Mouse (Mus musculus): Measurements from ENCODE around the gene St7. TPM values are rescaled to one million over a fixed set of nuclear protein-coding genes. Genes with fewer than 3 reads are reported as not detected.

The St7 gene
- polyA plus RNA-seq, 1 experiment, result 8.6 TPM

DNA sequence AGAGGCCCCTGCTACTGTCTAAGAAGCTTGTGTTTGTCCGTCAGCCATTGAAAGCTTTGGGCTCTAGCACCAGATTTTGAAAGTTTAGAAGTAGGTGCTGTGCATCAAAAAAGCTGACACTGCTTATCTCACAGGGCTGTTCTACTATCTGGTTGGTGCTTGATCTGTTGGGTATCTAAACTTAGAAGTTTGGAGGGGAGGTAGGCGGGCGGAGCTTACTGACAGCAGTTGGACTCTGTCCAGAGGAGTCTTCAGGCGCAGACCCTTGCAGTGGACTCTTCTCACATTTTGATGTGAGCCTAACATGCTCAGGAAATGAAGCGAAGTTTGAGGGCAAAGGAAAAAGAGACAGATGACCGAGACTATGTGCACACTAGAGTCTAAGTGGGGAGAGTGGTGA lies 48.9 kb downstream of the St7 start:
- Histone ChIP-seq H3K4me3 (ENCODE audit: control insufficient read depth, insufficient read depth, low read length) (no peak overlapping the region), H3K27ac (ENCODE audit: control insufficient read depth, insufficient read depth, low read length) (no peak overlapping the region), H3K4me1 (replicated peaks; ENCODE audit: control insufficient read depth, insufficient read depth, low read length) (0 out of 2 replicates have a peak, but pooled peaks cover 2% of the 10 kb centered on the region), H3K27me3 (ENCODE audit: control insufficient read depth, insufficient read depth, low read length) (no peaks in the 10 kb centered on the region), H3K36me3 (ENCODE audit: control insufficient read depth, insufficient read depth, low read length) (no peaks in the 10 kb centered on the region)
- TF ChIP-seq CTCF (IDR thresholded peaks at IDR 0.05; ENCODE audit: borderline replicate concordance, control insufficient read depth, extremely low read depth, insufficient read depth, low read length, poor library complexity) (no peak), POLR2A (IDR thresholded peaks at IDR 0.05; ENCODE audit: control insufficient read depth, extremely low read depth, insufficient read depth, low read length, poor library complexity) (no peak)
- 76% methylated on average over 6 of the region's 6 CpGs for WGBS
- no peak for DNase-seq

DNA sequence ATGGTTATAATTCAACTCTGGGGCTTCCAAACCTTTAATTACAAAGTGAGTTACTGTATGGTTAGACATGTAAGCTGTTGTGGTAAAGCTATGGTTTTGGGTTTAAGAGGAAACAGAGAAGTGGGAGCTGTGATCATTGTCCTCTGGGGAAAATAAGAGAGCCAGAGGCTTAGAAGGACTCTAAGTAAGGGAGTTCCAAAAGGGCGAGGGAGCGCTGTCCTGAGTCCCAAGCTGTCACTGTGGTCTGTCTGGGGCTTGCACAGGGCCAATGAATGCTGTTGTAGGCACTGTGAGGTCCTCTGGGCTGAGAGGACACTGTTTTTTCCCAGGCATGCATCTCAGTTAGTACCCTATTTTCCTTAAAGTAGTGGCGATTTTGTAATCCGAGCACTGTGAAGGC lies 49.5 kb downstream of the St7 start:
- 79% methylated on average over 4 of the region's 4 CpGs for WGBS
- no peaks in the 10 kb centered on the region for H3K27me3 ChIP-seq (ENCODE audit: control insufficient read depth, insufficient read depth, low read length)
- no peak overlapping the region for H3K27ac ChIP-seq (ENCODE audit: control insufficient read depth, insufficient read depth, low read length)
- DNase-seq, result no peak
- TF ChIP-seq CTCF (IDR thresholded peaks at IDR 0.05; ENCODE audit: borderline replicate concordance, control insufficient read depth, extremely low read depth, insufficient read depth, low read length, poor library complexity) (no peak), POLR2A (IDR thresholded peaks at IDR 0.05; ENCODE audit: control insufficient read depth, extremely low read depth, insufficient read depth, low read length, poor library complexity) (no peak)
- 0 out of 2 replicates have a peak, but pooled peaks cover 2% of the 10 kb centered on the region for H3K4me1 ChIP-seq (replicated peaks; ENCODE audit: control insufficient read depth, insufficient read depth, low read length)
- no peaks in the 10 kb centered on the region for H3K36me3 ChIP-seq (ENCODE audit: control insufficient read depth, insufficient read depth, low read length)
- no peak overlapping the region for H3K4me3 ChIP-seq (ENCODE audit: control insufficient read depth, insufficient read depth, low read length)

DNA sequence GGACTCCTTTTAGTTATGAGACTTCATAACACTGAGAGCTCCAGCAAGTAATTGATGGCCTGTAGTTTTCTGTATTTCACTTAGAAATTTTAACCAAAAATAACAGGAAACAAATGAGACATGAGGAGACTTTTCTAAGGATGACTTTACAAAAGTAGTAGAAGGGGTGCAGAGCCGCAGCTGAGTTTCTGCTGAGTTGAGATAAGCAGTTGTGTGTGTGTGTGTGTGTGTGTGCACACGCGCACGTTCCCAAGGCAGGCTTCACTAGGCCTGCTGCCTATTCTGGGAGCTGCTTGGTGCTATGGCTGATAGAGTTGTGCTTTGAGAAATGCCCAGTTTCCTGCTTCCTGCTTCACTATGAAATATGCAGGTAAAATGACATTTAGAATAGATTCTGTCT lies 50.6 kb downstream of the St7 start:
- Histone ChIP-seq H3K4me3 (ENCODE audit: control insufficient read depth, insufficient read depth, low read length) (no peak overlapping the region), H3K27me3 (ENCODE audit: control insufficient read depth, insufficient read depth, low read length) (no peaks in the 10 kb centered on the region), H3K4me1 (replicated peaks; ENCODE audit: control insufficient read depth, insufficient read depth, low read length) (0 out of 2 replicates have a peak, but pooled peaks cover 2% of the 10 kb centered on the region), H3K36me3 (ENCODE audit: control insufficient read depth, insufficient read depth, low read length) (no peaks in the 10 kb centered on the region), H3K27ac (ENCODE audit: control insufficient read depth, insufficient read depth, low read length) (no peak overlapping the region)
- DNase-seq, result no peak
- WGBS, result 38% methylated on average over 4 of the region's 4 CpGs
- TF ChIP-seq POLR2A (IDR thresholded peaks at IDR 0.05; ENCODE audit: control insufficient read depth, extremely low read depth, insufficient read depth, low read length, poor library complexity) (no peak), CTCF (IDR thresholded peaks at IDR 0.05; ENCODE audit: borderline replicate concordance, control insufficient read depth, extremely low read depth, insufficient read depth, low read length, poor library complexity) (no peak)

GRCm38 (mm10) chr6:17747724-17748123 lies 55.0 kb downstream of the St7 start:
- H3K36me3 ChIP-seq (ENCODE audit: control insufficient read depth, insufficient read depth, low read length), result no peaks in the 10 kb centered on the region

GRCm38 (mm10) chr6:17748866-17749582 lies 56.3 kb downstream of the St7 start:
- 5% methylated on average over 18 of the region's 18 CpGs for WGBS
- Histone ChIP-seq H3K36me3 (ENCODE audit: control insufficient read depth, insufficient read depth, low read length) (no peaks in the 10 kb centered on the region), H3K4me3 (ENCODE audit: control insufficient read depth, insufficient read depth, low read length) (peak overlapping the region; percentile 6; the same call in 1 of the 2 replicates), H3K4me1 (replicated peaks; ENCODE audit: control insufficient read depth, insufficient read depth, low read length) (peaks cover 2% of the 10 kb centered on the region; the same call in 1 of the 2 replicates), H3K27me3 (ENCODE audit: control insufficient read depth, insufficient read depth, low read length) (no peaks in the 10 kb centered on the region), H3K27ac (ENCODE audit: control insufficient read depth, insufficient read depth, low read length) (no peak overlapping the region)
- peak; percentile 50 for DNase-seq
- TF ChIP-seq POLR2A (IDR thresholded peaks at IDR 0.05; ENCODE audit: control insufficient read depth, extremely low read depth, insufficient read depth, low read length, poor library complexity) (no peak), CTCF (IDR thresholded peaks at IDR 0.05; ENCODE audit: borderline replicate concordance, control insufficient read depth, extremely low read depth, insufficient read depth, low read length, poor library complexity) (no peak)

More at GRCm38 (mm10) chr6:17747724-17748123, 55.0 kb downstream of the St7 start:
- H3K27ac ChIP-seq (ENCODE audit: control insufficient read depth, insufficient read depth, low read length), result no peak overlapping the region
- H3K4me1 ChIP-seq (replicated peaks; ENCODE audit: control insufficient read depth, insufficient read depth, low read length), result peaks cover 4% of the 10 kb centered on the region; the same call in 1 of the 2 replicates
- no peak for DNase-seq
- no peak overlapping the region for H3K4me3 ChIP-seq (ENCODE audit: control insufficient read depth, insufficient read depth, low read length)
- no peaks in the 10 kb centered on the region for H3K27me3 ChIP-seq (ENCODE audit: control insufficient read depth, insufficient read depth, low read length)
- TF ChIP-seq CTCF (IDR thresholded peaks at IDR 0.05; ENCODE audit: borderline replicate concordance, control insufficient read depth, extremely low read depth, insufficient read depth, low read length, poor library complexity) (no peak), POLR2A (IDR thresholded peaks at IDR 0.05; ENCODE audit: control insufficient read depth, extremely low read depth, insufficient read depth, low read length, poor library complexity) (no peak)
- 97% methylated on average over 13 of the region's 13 CpGs for WGBS

DNA sequence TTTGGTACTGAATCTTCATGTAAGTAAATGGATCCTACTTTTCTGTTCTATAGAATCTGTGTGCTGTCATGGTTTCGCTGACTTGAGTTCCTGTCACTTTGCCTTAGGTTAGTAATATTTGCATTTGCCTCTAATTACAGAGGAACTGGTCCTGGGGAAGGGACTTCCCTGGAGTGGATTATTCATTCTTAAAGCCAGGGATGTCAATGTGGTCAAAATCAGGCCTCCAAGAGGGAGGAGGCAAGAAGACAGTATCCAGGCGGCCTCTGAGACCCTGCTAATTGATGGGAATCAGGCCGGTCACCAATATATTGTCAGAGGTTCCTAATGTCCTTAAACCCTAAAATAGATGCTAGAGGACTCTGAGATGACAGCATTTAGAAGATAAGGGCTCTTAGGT lies 56.9 kb downstream of the St7 start:
- WGBS, result 83% methylated on average over 3 of the region's 3 CpGs

More for the DNA sequence above, 56.9 kb downstream of the St7 start:
- Histone ChIP-seq H3K4me1 (replicated peaks; ENCODE audit: control insufficient read depth, insufficient read depth, low read length) (peaks cover 2% of the 10 kb centered on the region; the same call in 1 of the 2 replicates), H3K36me3 (ENCODE audit: control insufficient read depth, insufficient read depth, low read length) (no peaks in the 10 kb centered on the region), H3K4me3 (ENCODE audit: control insufficient read depth, insufficient read depth, low read length) (no peak overlapping the region), H3K27ac (ENCODE audit: control insufficient read depth, insufficient read depth, low read length) (no peak overlapping the region), H3K27me3 (ENCODE audit: control insufficient read depth, insufficient read depth, low read length) (no peaks in the 10 kb centered on the region)
- DNase-seq, result no peak
- no peak for TF ChIP-seq CTCF (IDR thresholded peaks at IDR 0.05; ENCODE audit: borderline replicate concordance, control insufficient read depth, extremely low read depth, insufficient read depth, low read length, poor library complexity)
